Mouse (Mus musculus) heart, embryonic 16.5 days (tissue): ENCODE measurements around the gene Ugt1a5. TPM values are rescaled to one million over a fixed set of nuclear protein-coding genes. Genes with fewer than 3 reads are reported as not detected.

Experiments
- ATAC-seq: fragments of 200-750 bp; cut with Nextera tagmentation; replicated peaks from 2 replicates; pipeline ENCODE4 v1.8.0; 2017; ENCODE audit warnings: moderate number of reproducible peaks; ENCODE audit not compliant: insufficient read depth, low FRiP score; ENCODE audit errors: extremely low read depth
- H3K27ac ChIP-seq: fragments of 300-500 bp; sonication (generic); 2 replicates; pipeline ENCODE4 v1.5.1; 2014; ENCODE audit warnings: mild to moderate bottlenecking, low read length, control low read depth, moderate library complexity
- H3K27me3 ChIP-seq: fragments of 300-500 bp; sonication (generic); 2 replicates; pipeline ENCODE4 v1.6.1; 2014; ENCODE audit warnings: low read length, mixed read lengths; ENCODE audit not compliant: control insufficient read depth, insufficient read depth
- H3K36me3 ChIP-seq: fragments of 300-500 bp; sonication (generic); 2 replicates; pipeline ENCODE4 v1.6.1; 2014; ENCODE audit not compliant: control insufficient read depth, insufficient read depth
- H3K4me1 ChIP-seq: fragments of 300-500 bp; sonication (generic); 2 replicates; pipeline ENCODE4 v1.6.1; 2014; ENCODE audit warnings: low read length, mixed read lengths; ENCODE audit not compliant: control insufficient read depth, insufficient read depth
- H3K4me2 ChIP-seq: fragments of 300-500 bp; sonication (generic); 2 replicates; pipeline ENCODE4 v1.6.1; 2014; ENCODE audit warnings: low read depth, mild to moderate bottlenecking, control low read depth, low read length
- H3K4me3 ChIP-seq: fragments of 300-500 bp; sonication (generic); 2 replicates; pipeline ENCODE4 v1.5.1; 2014; ENCODE audit warnings: mild to moderate bottlenecking, control low read depth, low read length
- H3K9ac ChIP-seq: fragments of 300-500 bp; sonication (generic); 2 replicates; pipeline ENCODE4 v1.6.1; 2014; ENCODE audit warnings: low read length, control low read depth
- H3K9me3 ChIP-seq: fragments of 300-500 bp; sonication (generic); replicated peaks from 2 replicates; pipeline ENCODE4 v1.6.1; 2016; ENCODE audit warnings: low read length; ENCODE audit not compliant: control insufficient read depth
- WGBS: fragments of 180-500 bp; shearing (Covaris S2); extraction: QIAGEN DNeasy Blood & Tissue Kit; methylation state at CpG from one replicate; pipeline ENCODE4 v1.1.7; 2014; 5-methylcytosine and 5-hydroxymethylcytosine counted together
- polyA plus RNA-seq: library from polyadenylated mRNA; unstranded; fragments of >200 nt; fragmentation: Nextera tagmentation; extraction: Ambion mirVana; gene quantifications from 2 replicates; pipeline ENCODE4 v1.2.1, GENCODE M21; 2015

The Ugt1a5 gene
- polyA plus RNA-seq, 1 experiment from 2014 or later, result not detected

- Histone ChIP-seq H3K4me3 (no peak overlapping the region), H3K9me3 (peaks cover 53% of the 10 kb centered on the region), H3K4me1 (no peaks in the 10 kb centered on the region), H3K27me3 (no peaks in the 10 kb centered on the region), H3K9ac (no peak overlapping the region), H3K36me3 (no peaks in the 10 kb centered on the region), H3K4me2 (no peak overlapping the region), H3K27ac (no peak overlapping the region)
- ATAC-seq, result no peak
- WGBS, result 71% methylated on average over 8 of the region's 8 CpGs
Measured at GRCm38 (mm10) chr1:88253106-88253505, 87.3 kb downstream of the Ugt1a5 start.

DNA sequence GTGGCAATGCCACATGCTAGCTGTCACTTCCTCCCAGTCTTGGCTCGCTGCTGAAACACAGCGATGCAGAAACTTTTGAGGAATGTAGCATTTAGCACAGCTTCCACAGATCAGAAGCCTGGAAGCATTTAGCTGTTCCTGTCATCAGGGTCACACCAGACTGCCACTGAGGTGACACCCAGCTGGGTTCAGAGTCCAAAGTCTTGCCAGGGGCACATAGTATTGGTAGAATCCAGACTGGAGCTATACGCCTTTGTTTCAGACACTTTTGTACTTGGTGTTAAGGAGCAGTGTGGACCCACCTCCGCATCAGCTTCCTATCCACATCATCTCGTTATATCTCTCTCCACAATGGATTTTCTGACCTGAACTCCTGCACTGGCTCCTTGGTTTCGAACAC lies 87.7 kb downstream of the Ugt1a5 start:
- Histone ChIP-seq H3K36me3 (no peaks in the 10 kb centered on the region), H3K27me3 (no peaks in the 10 kb centered on the region), H3K4me1 (no peaks in the 10 kb centered on the region), H3K4me3 (no peak overlapping the region), H3K27ac (no peak overlapping the region), H3K9ac (no peak overlapping the region), H3K4me2 (no peak overlapping the region), H3K9me3 (peaks cover 51% of the 10 kb centered on the region)
- ATAC-seq, result no peak
- 62% methylated on average over 6 of the region's 6 CpGs for WGBS

- Histone ChIP-seq H3K9me3 (peaks cover 37% of the 10 kb centered on the region), H3K4me2 (no peak overlapping the region), H3K9ac (no peak overlapping the region), H3K36me3 (no peaks in the 10 kb centered on the region), H3K4me3 (no peak overlapping the region), H3K27me3 (no peaks in the 10 kb centered on the region), H3K4me1 (peaks cover 12% of the 10 kb centered on the region), H3K27ac (no peak overlapping the region)
- ATAC-seq, result no peak
- WGBS, result 77% methylated on average over 12 of the region's 12 CpGs
Measured at GRCm38 (mm10) chr1:88254793-88255465, 89.1 kb downstream of the Ugt1a5 start.

GRCm38 (mm10) chr1:88255466-88255857 lies 89.7 kb downstream of the Ugt1a5 start:
- no peak overlapping the region for H3K27ac ChIP-seq
- no peak overlapping the region for H3K4me2 ChIP-seq
- WGBS, result 47% methylated on average over 2 of the region's 2 CpGs
- peaks cover 32% of the 10 kb centered on the region for H3K9me3 ChIP-seq
- peaks cover 14% of the 10 kb centered on the region for H3K4me1 ChIP-seq
- H3K9ac ChIP-seq, result no peak overlapping the region
- no peak overlapping the region for H3K4me3 ChIP-seq
- H3K27me3 ChIP-seq, result no peaks in the 10 kb centered on the region
- no peaks in the 10 kb centered on the region for H3K36me3 ChIP-seq
- no peak for ATAC-seq

DNA sequence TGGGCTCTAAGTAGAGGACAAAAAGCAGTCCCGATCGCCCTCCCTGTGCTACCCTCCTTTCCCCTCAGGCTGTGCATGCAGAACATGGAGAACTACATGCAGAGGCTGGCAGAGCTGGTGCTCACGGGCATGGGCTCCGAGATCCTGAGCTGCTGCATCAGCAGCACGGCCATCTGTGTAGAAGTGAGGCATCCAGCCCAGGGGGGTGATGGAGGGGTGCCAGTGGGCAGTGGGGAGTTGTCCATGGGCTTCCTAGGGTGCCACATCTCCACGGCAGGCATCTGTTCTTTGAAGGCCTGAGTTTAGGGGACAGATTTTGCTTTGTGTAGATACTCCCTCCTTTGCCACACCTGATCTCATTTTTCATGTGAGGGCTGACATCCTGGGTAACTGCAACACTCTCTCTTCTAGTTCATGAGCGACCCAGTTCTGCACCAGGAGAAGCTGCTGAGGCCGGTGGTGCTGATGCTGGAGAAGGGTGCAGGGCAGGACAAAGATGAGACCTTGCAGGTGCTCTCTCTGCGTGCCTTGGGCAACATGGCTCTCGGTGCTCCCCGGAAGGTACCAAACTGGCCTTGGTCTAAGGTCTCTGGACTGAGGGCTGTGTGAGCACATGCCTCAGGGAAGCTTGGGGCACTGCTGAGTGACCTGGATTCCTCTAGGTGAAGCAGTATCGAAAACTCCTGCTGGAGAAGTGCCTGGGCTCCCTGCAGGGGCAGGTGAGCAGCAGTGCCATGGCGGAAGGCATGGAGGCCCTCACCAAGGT lies 90.4 kb downstream of the Ugt1a5 start:
- no peak overlapping the region for H3K4me3 ChIP-seq
- no peak overlapping the region for H3K9ac ChIP-seq
- 71% methylated on average over 13 of the region's 13 CpGs for WGBS
- H3K9me3 ChIP-seq, result peaks cover 25% of the 10 kb centered on the region
- no peak overlapping the region for H3K4me2 ChIP-seq
- H3K27me3 ChIP-seq, result no peaks in the 10 kb centered on the region
- H3K36me3 ChIP-seq, result peaks cover 3% of the 10 kb centered on the region; the same call in 1 of the 2 replicates
- no peak overlapping the region for H3K27ac ChIP-seq
- H3K4me1 ChIP-seq, result peaks cover 14% of the 10 kb centered on the region
- ATAC-seq, result no peak

- peaks cover 21% of the 10 kb centered on the region for H3K9me3 ChIP-seq
- no peak overlapping the region for H3K4me2 ChIP-seq
- no peak overlapping the region for H3K4me3 ChIP-seq
- 74% methylated on average over 10 of the region's 10 CpGs for WGBS
- no peaks in the 10 kb centered on the region for H3K27me3 ChIP-seq
- H3K27ac ChIP-seq, result no peak overlapping the region
- ATAC-seq, result no peak
- H3K4me1 ChIP-seq, result peaks cover 14% of the 10 kb centered on the region
- peaks cover 11% of the 10 kb centered on the region; the same call in 1 of the 2 replicates for H3K36me3 ChIP-seq
- no peak overlapping the region for H3K9ac ChIP-seq
Measured at GRCm38 (mm10) chr1:88256886-88257663, 91.3 kb downstream of the Ugt1a5 start.

GRCm38 (mm10) chr1:88257681-88258080 lies 91.9 kb downstream of the Ugt1a5 start:
- H3K4me3 ChIP-seq, result no peak overlapping the region
- no peak overlapping the region for H3K4me2 ChIP-seq
- no peak overlapping the region for H3K27ac ChIP-seq
- H3K9me3 ChIP-seq, result peaks cover 15% of the 10 kb centered on the region
- 78% methylated on average over 6 of the region's 6 CpGs for WGBS
- H3K4me1 ChIP-seq, result peaks cover 18% of the 10 kb centered on the region
- peaks cover 17% of the 10 kb centered on the region for H3K36me3 ChIP-seq
- ATAC-seq, result no peak
- no peak overlapping the region for H3K9ac ChIP-seq
- H3K27me3 ChIP-seq, result no peaks in the 10 kb centered on the region

DNA sequence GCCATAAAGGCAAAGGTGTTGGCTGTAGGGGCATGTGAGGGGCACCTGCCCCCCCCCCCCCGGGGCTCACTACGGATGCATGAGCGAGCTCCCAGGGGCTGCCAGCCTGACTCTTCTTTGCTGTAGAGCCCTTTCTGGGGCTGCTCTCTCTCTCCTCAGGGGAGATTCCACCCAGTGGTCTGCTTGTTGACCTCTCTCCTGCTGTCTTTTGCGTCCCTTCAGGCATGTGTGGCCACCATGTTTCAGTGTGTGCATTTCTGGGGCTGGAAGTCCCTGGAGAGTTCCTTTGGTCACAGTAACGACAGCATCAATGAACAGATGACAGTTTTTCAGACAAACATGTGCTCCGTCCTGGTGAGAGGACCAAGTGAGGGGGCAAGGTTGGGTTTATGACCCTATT lies 92.5 kb downstream of the Ugt1a5 start:
- Histone ChIP-seq H3K4me3 (no peak overlapping the region), H3K36me3 (peaks cover 24% of the 10 kb centered on the region), H3K27me3 (no peaks in the 10 kb centered on the region), H3K4me1 (peaks cover 18% of the 10 kb centered on the region), H3K9ac (no peak overlapping the region), H3K27ac (no peak overlapping the region), H3K9me3 (peaks cover 11% of the 10 kb centered on the region; the same call in 1 of the 2 replicates), H3K4me2 (no peak overlapping the region)
- 63% methylated on average over 6 of the region's 6 CpGs for WGBS
- no peak for ATAC-seq
